Mouse (Mus musculus): ENCODE measurements around the gene Dnah7a. TPM values are rescaled to one million over a fixed set of nuclear protein-coding genes. Genes with fewer than 3 reads are reported as not detected.

Gene Dnah7a
- polyA plus RNA-seq, 1 experiment: not detected

GRCm38 (mm10) chr1:53639865-53640794 is 66.5 kb downstream of the Dnah7a start:
- TF ChIP-seq GATA1 (IDR thresholded peaks at IDR 0.05; ENCODE audit: low read length): no peak

GRCm38 (mm10) chr1:53630011-53630410 is 76.6 kb downstream of the Dnah7a start:
- TF ChIP-seq GATA1 (IDR thresholded peaks at IDR 0.05; ENCODE audit: low read length): no peak

- TF ChIP-seq GATA1 (IDR thresholded peaks at IDR 0.05; ENCODE audit: low read length): no peak
Measured at GRCm38 (mm10) chr1:53613486-53613885, 93.1 kb downstream of the Dnah7a start.

- no peak for TF ChIP-seq GATA1 (IDR thresholded peaks at IDR 0.05; ENCODE audit: low read length)
Measured at GRCm38 (mm10) chr1:53473699-53474098, 232.9 kb downstream of the Dnah7a start.

GRCm38 (mm10) chr1:53467325-53467670 is 239.3 kb downstream of the Dnah7a start:
- TF ChIP-seq GATA1 (IDR thresholded peaks at IDR 0.05; ENCODE audit: low read length): no peak

- no peak for TF ChIP-seq GATA1 (IDR thresholded peaks at IDR 0.05; ENCODE audit: low read length)
Measured at GRCm38 (mm10) chr1:53405803-53406325, 300.7 kb downstream of the Dnah7a start.

- TF ChIP-seq GATA1 (IDR thresholded peaks at IDR 0.05; ENCODE audit: low read length): no peak
Measured at GRCm38 (mm10) chr1:53388762-53389161, 317.8 kb downstream of the Dnah7a start.

- TF ChIP-seq GATA1 (IDR thresholded peaks at IDR 0.05; ENCODE audit: low read length): no peak
Measured at GRCm38 (mm10) chr1:53384085-53384688, 322.4 kb downstream of the Dnah7a start.

GRCm38 (mm10) chr1:53377731-53378130 is 328.9 kb downstream of the Dnah7a start:
- TF ChIP-seq GATA1 (IDR thresholded peaks at IDR 0.05; ENCODE audit: low read length): no peak

- no peak for TF ChIP-seq GATA1 (IDR thresholded peaks at IDR 0.05; ENCODE audit: low read length)
Measured at GRCm38 (mm10) chr1:53358988-53359387, 347.6 kb downstream of the Dnah7a start.

GRCm38 (mm10) chr1:53352327-53353261 is 354.0 kb downstream of the Dnah7a start, which contains the start of the genes Asdurf, Gm28551 and Asnsd1:
TSS of gene Asdurf (minus strand) at chr1:53352619.
TSS of gene Gm28551 (minus strand) at chr1:53352667.
TSS of gene Asnsd1 (minus strand) at chr1:53352752.
- no peak for TF ChIP-seq GATA1 (IDR thresholded peaks at IDR 0.05; ENCODE audit: low read length)

Other genes starting within 250 kb of the Dnah7a start
- 4.0 and 7.1 TPM in 2 replicates for gene Stk17b, start 78.4 kb upstream of the Dnah7a start, polyA plus RNA-seq (2012)